21 mouse cellular contexts compared by ENCODE assay signal in the genomic region with DNA sequence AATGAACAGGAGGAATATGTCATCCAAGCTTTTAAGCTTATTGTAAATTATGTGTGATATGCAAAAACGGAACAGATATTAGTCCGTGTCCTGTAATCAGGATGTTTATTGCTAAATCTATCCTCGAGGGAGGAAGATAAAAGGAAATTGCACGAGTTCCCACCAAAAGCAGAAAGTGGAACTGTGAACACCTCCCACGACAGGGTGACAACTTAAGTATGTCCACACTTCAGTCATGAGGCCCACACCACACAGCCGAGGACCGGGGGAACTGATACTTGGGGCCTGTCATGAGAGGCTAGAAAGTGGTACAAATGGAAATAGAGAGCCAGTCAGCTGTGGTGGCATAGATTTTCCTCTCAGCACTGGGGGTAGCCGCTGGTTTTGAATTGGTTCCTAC. TPM values are rescaled to one million over a fixed set of nuclear protein-coding genes. Genes with fewer than 3 reads are reported as not detected.
DNase-seq lines count a peak whose midpoint lies in the region; ATAC-seq and TF ChIP-seq lines count a peak whose summit lies in the region.
"Had no signal": no experiment of that assay in that cellular context is flagged by ENCODE, and none has a peak within 500 bp of the region (broad histone marks: within the 10 kb centered on the region; RNA-seq: fewer than 3 reads in every experiment).

No protein-coding gene starts in this region.

- peak overlapping the region; percentile 48; the same call in 1 of the 2 replicates for H3K27ac ChIP-seq in liver, embryonic 16.5 days (ENCODE audit: low read length)
- peak overlapping the region; percentile 84 for H3K27ac ChIP-seq in bone marrow, adult 2 months (ENCODE audit: control insufficient read depth, insufficient read depth, low read depth, low read length, poor library complexity)
- H3K27ac ChIP-seq: embryonic facial prominence, embryonic 10.5 days; forebrain, embryonic 15.5 days; heart, embryonic 10.5 days; hindbrain, embryonic 15.5 days; kidney, postnatal 0 days; neural tube, embryonic 13.5 days had no signal

- peak; percentile 38; the same call in 1 of the 2 replicates for ATAC-seq in liver, embryonic 16.5 days (ENCODE audit: low read depth)
- ATAC-seq: forebrain, embryonic 15.5 days; midbrain, embryonic 16.5 days had no signal

- DNase-seq in liver: no peak
- DNase-seq in lung, postnatal 4 days: peak; percentile 49 to 53
- peak; percentile 53 to 74 for DNase-seq in spleen, adult 18-20 months
- DNase-seq in neural tube, embryonic 10.5 days (ENCODE audit: extremely low spot score, low spot score): no peak
- no peak for DNase-seq in c-Kit-positive CD71-positive TER-119-positive erythroid progenitor cells, embryonic 14.5 days (ENCODE audit: low spot score)
- DNase-seq in heart, adult 11 months: no peak
- DNase-seq: right cerebral cortex, postnatal 4 days had no signal

- no peaks in the 10 kb centered on the region for H3K4me1 ChIP-seq in liver, embryonic 16.5 days (ENCODE audit: control insufficient read depth, low read depth, low read length)
- H3K4me1 ChIP-seq in bone marrow, adult 2 months (ENCODE audit: control insufficient read depth, insufficient read depth, low read length): peaks cover 22% of the 10 kb centered on the region
- H3K4me1 ChIP-seq: embryonic facial prominence, embryonic 10.5 days; forebrain, embryonic 15.5 days; hindbrain, embryonic 15.5 days; neural tube, embryonic 13.5 days had no signal

- no peaks in the 10 kb centered on the region for H3K27me3 ChIP-seq in liver, embryonic 16.5 days (ENCODE audit: control insufficient read depth, insufficient read depth, low read depth, low read length)
- H3K27me3 ChIP-seq: forebrain, embryonic 15.5 days; hindbrain, embryonic 15.5 days; neural tube, embryonic 13.5 days had no signal

- no peak for TF ChIP-seq CTCF in bone marrow, adult 2 months (IDR thresholded peaks at IDR 0.05; ENCODE audit: control insufficient read depth, insufficient read depth, low read length)

- 51% methylated on average over 8 of the region's 8 CpGs for WGBS in liver, embryonic 16.5 days (ENCODE audit: insufficient replicate concordance)
- 22% methylated on average over 8 of the region's 8 CpGs for WGBS in bone marrow, adult 2 months

- H3K9me3 ChIP-seq in liver, embryonic 16.5 days (replicated peaks; ENCODE audit: control insufficient read depth, low read length): no peaks in the 10 kb centered on the region
- H3K9me3 ChIP-seq: forebrain, embryonic 15.5 days; heart, embryonic 10.5 days; hindbrain, embryonic 15.5 days; neural tube, embryonic 13.5 days had no signal

- H3K4me3 ChIP-seq in liver, embryonic 16.5 days (ENCODE audit: low read depth, low read length): no peak overlapping the region
- H3K4me3 ChIP-seq in bone marrow, adult 2 months (replicated peaks; ENCODE audit: control insufficient read depth, low read depth, low read length): no peak overlapping the region
- H3K4me3 ChIP-seq: embryonic facial prominence, embryonic 10.5 days; erythroblast, embryonic 14.5 days; forebrain, embryonic 15.5 days; heart, embryonic 10.5 days; hindbrain, embryonic 15.5 days; neural tube, embryonic 13.5 days had no signal

- H3K36me3 ChIP-seq in liver, embryonic 16.5 days (ENCODE audit: control insufficient read depth, insufficient read depth): no peaks in the 10 kb centered on the region
- H3K36me3 ChIP-seq: embryonic facial prominence, embryonic 10.5 days; forebrain, embryonic 15.5 days; heart, embryonic 10.5 days; hindbrain, embryonic 15.5 days; neural tube, embryonic 13.5 days had no signal

- H3K4me2 ChIP-seq in liver, embryonic 16.5 days (ENCODE audit: low read depth, low read length): no peak overlapping the region
- H3K4me2 ChIP-seq: forebrain, embryonic 15.5 days; hindbrain, embryonic 15.5 days; neural tube, embryonic 13.5 days had no signal

- TF ChIP-seq POLR2A in bone marrow, adult 2 months (IDR thresholded peaks at IDR 0.05; ENCODE audit: borderline replicate concordance, control insufficient read depth, low read depth, low read length): no peak

- no peak overlapping the region for H3K9ac ChIP-seq in liver, embryonic 16.5 days (ENCODE audit: low read depth, low read length)
- H3K9ac ChIP-seq: forebrain, embryonic 15.5 days; hindbrain, embryonic 15.5 days; neural tube, embryonic 13.5 days had no signal

RNA-seq across cellular contexts. Expression of a gene that starts 9.8 kb away (rescaled TPM):
- polyA plus RNA-seq in liver, embryonic 16.5 days (2015; fragmentation: Nextera tagmentation; extraction: Ambion mirVana): not detected in 2 replicates
- polyA plus RNA-seq in bone marrow, adult 2 months (2011; ENCODE audit: insufficient read depth, insufficient read length, low replicate concordance, missing spikeins): not detected in 2 replicates
- polyA plus RNA-seq: embryonic facial prominence, embryonic 10.5 days; erythroblast, embryonic 14.5 days; forebrain, embryonic 15.5 days; heart, embryonic 10.5 days; hindbrain, embryonic 15.5 days; intestine, postnatal 0 days; kidney, postnatal 0 days; limb, embryonic 11.5 days; lung, embryonic 16.5 days; midbrain, embryonic 16.5 days; neural tube, embryonic 13.5 days had no signal

RNA-seq across cellular contexts. Expression of a gene that starts 20.0 kb away (rescaled TPM):
- polyA plus RNA-seq in liver, embryonic 16.5 days (2015; fragmentation: Nextera tagmentation; extraction: Ambion mirVana): 5.9 and 6.6 TPM in 2 replicates
- polyA plus RNA-seq in bone marrow, adult 2 months (2011; ENCODE audit: insufficient read depth, insufficient read length, low replicate concordance, missing spikeins): 31.6 and 85.4 TPM in 2 replicates
- polyA plus RNA-seq: testis, adult 2 months had no signal

RNA-seq across cellular contexts. Expression of a gene that starts 39.5 kb away (rescaled TPM):
- 0.24 TPM in 1 of 2 replicates, not detected in the other for polyA plus RNA-seq in liver, embryonic 16.5 days (2015; fragmentation: Nextera tagmentation; extraction: Ambion mirVana)
- polyA plus RNA-seq in bone marrow, adult 2 months (2011; ENCODE audit: insufficient read depth, insufficient read length, low replicate concordance, missing spikeins): 1.4 TPM in 1 of 2 replicates, not detected in the other

RNA-seq across cellular contexts. Expression of a gene that starts 42.9 kb away (rescaled TPM):
- 12.8 and 14.3 TPM in 2 replicates for polyA plus RNA-seq in liver, embryonic 16.5 days (2015; fragmentation: Nextera tagmentation; extraction: Ambion mirVana)
- polyA plus RNA-seq in bone marrow, adult 2 months (2011; ENCODE audit: insufficient read depth, insufficient read length, low replicate concordance, missing spikeins): 32.3 and 59.7 TPM in 2 replicates

Comparison
In these comparisons a context has a peak if more than half of its experiments do, and no peak if none do; other contexts are left out.
1. DNase-seq: peak in lung, postnatal 4 days (2 of 2) and spleen, adult 18-20 months (2 of 2); none in liver (single experiment), neural tube, embryonic 10.5 days (single experiment), c-Kit-positive CD71-positive TER-119-positive erythroid progenitor cells, embryonic 14.5 days (single experiment) and heart, adult 11 months (single experiment).